Mouse (Mus musculus) embryonic facial prominence, embryonic 10.5 days (tissue): ENCODE measurements around the gene Mfsd6l. TPM values are rescaled to one million over a fixed set of nuclear protein-coding genes. Genes with fewer than 3 reads are reported as not detected.

Experiments used
- DNase-seq: peaks from one replicate; pipeline ENCODE4 v3.0.0-alpha.2; 2017; ENCODE audit warnings: low spot score
- H3K27ac ChIP-seq: fragments of 300-500 bp; sonication (generic); replicated peaks from 2 replicates; pipeline ENCODE4 v1.5.1; 2016; ENCODE audit warnings: mild to moderate bottlenecking
- H3K27me3 ChIP-seq: fragments of 300-500 bp; sonication (generic); replicated peaks from 2 replicates; pipeline ENCODE4 v1.6.1; 2016; ENCODE audit warnings: low read depth, mild to moderate bottlenecking; ENCODE audit not compliant: poor library complexity, severe bottlenecking
- H3K36me3 ChIP-seq: fragments of 300-500 bp; sonication (generic); replicated peaks from 2 replicates; pipeline ENCODE4 v1.6.1; 2016; ENCODE audit warnings: mild to moderate bottlenecking, moderate library complexity
- H3K4me1 ChIP-seq: fragments of 300-500 bp; sonication (generic); 2 replicates; pipeline ENCODE4 v1.6.1; 2016
- H3K4me3 ChIP-seq: fragments of 300-500 bp; sonication (generic); 2 replicates; pipeline ENCODE4 v1.5.1; 2016; ENCODE audit warnings: mild to moderate bottlenecking, moderate library complexity
- H3K9me3 ChIP-seq: fragments of 300-500 bp; sonication (generic); 2 replicates; pipeline ENCODE4 v1.6.1; 2016; ENCODE audit warnings: mild to moderate bottlenecking
- WGBS: fragments of 180-500 bp; shearing (Covaris S2); methylation state at CpG from one replicate; pipeline ENCODE4 v1.1.7; 2016; 5-methylcytosine and 5-hydroxymethylcytosine counted together
- polyA plus RNA-seq: library from polyadenylated mRNA; unstranded; fragments of >200 nt; fragmentation: Nextera tagmentation; extraction: Ambion mirVana; gene quantifications from 2 replicates; pipeline ENCODE4 v1.2.1, GENCODE M21; 2016

The Mfsd6l gene
- polyA plus RNA-seq: 0.39 and 0.50 TPM in 2 replicates

DNA sequence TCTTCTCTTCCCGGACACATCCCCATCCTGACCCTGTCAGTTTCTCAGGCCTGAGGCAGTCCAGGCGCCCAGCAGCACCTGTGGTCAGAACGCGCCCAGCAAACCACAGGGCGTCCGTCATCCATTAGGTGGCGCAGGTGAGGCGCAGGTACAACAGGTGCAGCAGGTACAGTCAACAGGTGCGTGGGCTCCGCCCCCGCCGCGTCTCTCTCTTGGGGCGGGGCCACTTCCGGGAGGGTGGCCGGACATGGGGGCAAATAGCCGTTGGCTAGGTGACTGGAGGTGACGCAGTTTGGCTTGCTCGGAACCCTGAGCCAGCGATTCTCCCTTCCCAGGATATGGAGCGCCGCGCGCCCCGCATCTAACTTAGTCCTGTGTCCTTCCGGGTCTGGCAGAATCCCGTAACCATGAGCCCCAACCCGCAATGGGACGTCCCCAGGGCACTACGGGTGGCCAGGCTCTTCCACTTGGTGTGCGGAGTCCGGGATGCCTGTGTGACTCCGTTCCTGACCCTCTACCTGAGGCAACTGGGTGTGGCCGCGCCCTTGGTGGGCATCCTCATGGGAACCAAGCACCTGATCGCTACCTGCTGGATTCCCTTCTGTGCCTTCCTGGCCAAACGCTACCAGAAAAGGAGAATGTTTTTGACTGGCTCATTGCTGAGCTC, at the start of gene Mfsd6l:
Mfsd6l (plus strand) TSS at position 269 of the 667 bp plus-strand sequence.
- DNase-seq: peak; percentile 55
- WGBS: 7% methylated on average over 37 of the region's 37 CpGs
- Histone ChIP-seq H3K27me3 (peaks cover 27% of the 10 kb centered on the region), H3K27ac (no peak within 1 kb of the TSS), H3K4me1 (peaks cover 7% of the 10 kb centered on the region), H3K9me3 (no peaks in the 10 kb centered on the region), H3K4me3 (peak within 1 kb of the TSS; percentile 46), H3K36me3 (no peaks in the 10 kb centered on the region)

DNA sequence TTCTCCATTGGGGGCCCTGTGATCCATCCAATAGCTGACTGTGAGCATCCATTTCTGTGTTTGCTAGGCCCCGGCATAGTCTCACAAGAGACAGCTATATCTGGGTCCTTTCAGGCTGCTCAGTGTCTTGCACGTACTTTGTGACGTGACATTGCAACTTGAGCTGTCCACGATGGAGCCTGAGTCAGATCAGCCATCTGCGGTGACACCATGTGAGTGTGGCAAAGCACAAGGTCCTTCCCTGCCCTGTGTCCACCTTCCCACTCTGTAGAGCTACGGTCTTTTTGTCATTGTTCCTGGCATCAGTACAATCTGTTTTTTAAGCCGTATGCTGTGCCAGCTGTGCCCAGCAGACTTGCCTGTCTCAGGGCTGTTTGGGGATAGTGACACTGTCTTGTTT, 48.7 kb upstream of the Mfsd6l start:
- Histone ChIP-seq H3K4me3 (no peak overlapping the region), H3K9me3 (no peaks in the 10 kb centered on the region), H3K4me1 (no peaks in the 10 kb centered on the region), H3K27ac (no peak overlapping the region), H3K36me3 (no peaks in the 10 kb centered on the region), H3K27me3 (no peaks in the 10 kb centered on the region)
- DNase-seq: no peak
- 89% methylated on average over 7 of the region's 7 CpGs for WGBS

DNA sequence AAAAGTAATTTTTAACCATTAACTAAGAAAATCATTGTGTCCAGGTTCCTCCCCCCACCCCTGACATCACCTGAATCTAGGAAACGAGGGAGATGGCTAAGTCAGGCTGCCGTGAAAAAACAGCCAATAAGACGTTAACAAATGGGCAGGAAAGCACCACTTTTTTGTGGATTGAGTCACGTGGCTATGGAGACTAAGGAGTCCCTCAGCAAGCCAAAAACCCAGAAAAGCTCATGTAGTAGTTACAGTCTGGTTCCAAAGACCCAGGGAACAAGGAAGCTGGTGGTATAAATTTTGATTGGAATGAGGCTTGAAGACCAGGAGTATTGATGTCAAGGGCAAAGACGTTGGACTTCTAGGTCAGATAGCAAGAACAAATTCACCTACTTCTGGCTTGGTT, 47.4 kb upstream of the Mfsd6l start:
- no peaks in the 10 kb centered on the region for H3K27me3 ChIP-seq
- no peak for DNase-seq
- WGBS: 76% methylated on average over 5 of the region's 5 CpGs

DNA sequence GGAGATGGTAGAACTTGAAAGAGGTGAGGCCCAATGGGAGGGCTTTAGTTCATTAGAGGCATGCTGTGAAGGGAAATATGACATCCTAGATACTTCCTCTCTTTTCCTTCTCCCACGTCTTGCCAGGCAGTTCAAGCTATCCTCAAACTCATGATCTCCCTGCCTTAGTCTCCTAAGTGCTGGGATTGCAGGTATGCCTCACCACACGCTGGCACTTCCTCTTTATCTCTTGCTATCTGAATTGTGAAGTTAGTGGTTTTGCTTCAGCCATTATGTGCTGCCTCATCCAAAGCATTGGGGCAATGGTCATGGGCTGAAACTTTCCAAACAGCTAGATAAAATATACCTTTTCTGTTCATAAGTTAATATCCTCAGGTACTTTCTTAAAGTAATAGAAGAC, 46.8 kb upstream of the Mfsd6l start:
- Histone ChIP-seq H3K4me1 (peaks cover 4% of the 10 kb centered on the region; the same call in 1 of the 2 replicates), H3K9me3 (no peaks in the 10 kb centered on the region), H3K27me3 (no peaks in the 10 kb centered on the region), H3K27ac (no peak overlapping the region), H3K4me3 (no peak overlapping the region), H3K36me3 (no peaks in the 10 kb centered on the region)
- WGBS: 74% methylated on average over 2 of the region's 2 CpGs
- no peak for DNase-seq

More for the DNA sequence above, 47.4 kb upstream of the Mfsd6l start:
- Histone ChIP-seq H3K9me3 (no peaks in the 10 kb centered on the region), H3K4me1 (no peaks in the 10 kb centered on the region), H3K36me3 (no peaks in the 10 kb centered on the region), H3K27ac (no peak overlapping the region), H3K4me3 (no peak overlapping the region)

DNA sequence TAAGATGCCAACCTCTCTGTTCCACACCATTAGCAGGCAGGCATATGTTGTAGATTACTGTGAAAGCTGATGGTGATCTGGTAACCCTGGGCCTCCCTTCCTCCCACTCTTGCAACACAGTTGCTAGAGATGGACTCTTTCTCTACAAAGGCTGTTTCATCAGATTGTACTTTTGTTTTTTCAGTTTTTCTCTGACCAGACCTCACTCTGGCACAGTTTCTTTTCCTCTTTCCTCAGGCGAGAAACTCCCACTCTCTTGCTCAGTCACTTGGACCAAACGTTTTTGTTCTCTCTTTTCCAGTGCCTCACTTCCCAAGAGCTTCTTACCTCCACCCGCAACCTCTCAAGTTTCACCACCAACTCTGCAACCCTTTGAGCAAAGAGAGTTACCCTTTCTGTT, 42.0 kb upstream of the Mfsd6l start:
- 46% methylated on average over 3 of the region's 3 CpGs for WGBS
- DNase-seq: no peak
- no peaks in the 10 kb centered on the region for H3K36me3 ChIP-seq

DNA sequence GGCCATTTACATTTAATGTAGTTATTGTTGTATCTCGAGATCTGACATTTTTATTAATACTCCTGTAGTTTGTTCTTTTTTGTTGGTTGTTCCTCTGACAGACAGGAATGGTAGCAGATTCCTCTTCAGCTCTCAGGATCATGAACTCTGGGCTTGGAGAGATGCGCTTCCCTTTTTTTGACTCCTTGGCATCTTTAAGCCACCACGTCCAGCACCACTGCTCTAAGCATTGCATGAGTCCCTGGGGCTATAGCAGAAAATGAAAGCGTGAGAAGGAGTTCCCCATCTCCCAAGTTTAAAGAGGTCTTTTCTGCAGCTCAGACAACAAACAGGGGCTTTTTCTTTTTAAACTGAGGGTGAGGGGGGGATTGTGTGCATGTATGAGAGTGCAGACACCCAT, 36.6 kb upstream of the Mfsd6l start:
- H3K4me1 ChIP-seq: peaks cover 4% of the 10 kb centered on the region; the same call in 1 of the 2 replicates
- H3K27me3 ChIP-seq: no peaks in the 10 kb centered on the region
- WGBS: 89% methylated on average over 4 of the region's 4 CpGs
- H3K27ac ChIP-seq: no peak overlapping the region
- DNase-seq: no peak
- H3K9me3 ChIP-seq: peaks cover 7% of the 10 kb centered on the region; the same call in 1 of the 2 replicates
- no peak overlapping the region for H3K4me3 ChIP-seq
- no peaks in the 10 kb centered on the region for H3K36me3 ChIP-seq

More for the DNA sequence above, 42.0 kb upstream of the Mfsd6l start:
- Histone ChIP-seq H3K4me1 (peaks cover 5% of the 10 kb centered on the region; the same call in 1 of the 2 replicates), H3K27me3 (no peaks in the 10 kb centered on the region), H3K9me3 (peaks cover under 1% of the 10 kb centered on the region; the same call in 1 of the 2 replicates), H3K27ac (no peak overlapping the region), H3K4me3 (no peak overlapping the region)

DNA sequence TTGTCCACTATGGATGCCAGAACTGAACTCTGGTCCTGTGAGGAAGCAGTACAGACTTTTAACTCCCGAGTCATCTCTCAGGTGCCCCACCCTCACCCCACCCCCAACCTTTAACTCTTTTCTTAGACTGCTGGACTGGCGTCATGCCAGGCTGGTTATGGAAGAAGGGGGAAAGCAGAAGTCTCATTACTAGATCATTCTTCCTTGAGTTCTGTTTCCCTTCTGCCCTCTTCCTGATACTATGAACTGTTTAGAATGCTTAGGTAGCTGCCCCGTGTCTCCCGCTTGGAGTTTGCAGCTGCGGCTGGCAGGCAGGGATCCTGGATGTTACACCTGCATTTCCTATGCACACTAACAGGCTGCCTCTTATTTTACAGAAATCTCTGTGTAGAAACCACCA, 36.2 kb upstream of the Mfsd6l start:
- Histone ChIP-seq H3K36me3 (no peaks in the 10 kb centered on the region), H3K4me1 (peaks cover 4% of the 10 kb centered on the region; the same call in 1 of the 2 replicates), H3K4me3 (no peak overlapping the region), H3K9me3 (peaks cover 7% of the 10 kb centered on the region; the same call in 1 of the 2 replicates), H3K27ac (no peak overlapping the region), H3K27me3 (no peaks in the 10 kb centered on the region)
- 91% methylated on average over 5 of the region's 5 CpGs for WGBS
- no peak for DNase-seq

DNA sequence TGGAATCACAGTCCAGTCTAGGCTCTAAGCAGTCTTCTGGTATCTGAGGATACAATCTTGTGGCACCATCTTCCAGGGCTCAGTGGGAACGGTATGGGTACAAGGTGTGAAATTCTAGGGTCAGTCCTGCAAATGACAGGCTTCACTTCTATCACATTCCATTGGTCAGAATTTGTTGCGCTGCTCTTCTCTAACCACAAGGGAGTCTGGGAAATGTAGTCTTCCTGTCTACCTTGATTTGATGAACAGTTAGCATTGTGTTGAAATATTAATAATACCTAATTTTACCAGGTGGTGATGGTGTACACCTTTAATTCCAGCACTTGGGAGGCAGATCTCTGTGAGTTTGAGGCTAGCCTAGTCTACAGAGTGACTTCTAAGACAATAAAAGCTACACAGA, 35.5 kb upstream of the Mfsd6l start:
- Histone ChIP-seq H3K36me3 (no peaks in the 10 kb centered on the region), H3K27ac (no peak overlapping the region), H3K4me3 (no peak overlapping the region), H3K4me1 (peaks cover 4% of the 10 kb centered on the region; the same call in 1 of the 2 replicates), H3K9me3 (peaks cover 7% of the 10 kb centered on the region; the same call in 1 of the 2 replicates), H3K27me3 (no peaks in the 10 kb centered on the region)
- no peak for DNase-seq
- 84% methylated on average over 2 of the region's 2 CpGs for WGBS

DNA sequence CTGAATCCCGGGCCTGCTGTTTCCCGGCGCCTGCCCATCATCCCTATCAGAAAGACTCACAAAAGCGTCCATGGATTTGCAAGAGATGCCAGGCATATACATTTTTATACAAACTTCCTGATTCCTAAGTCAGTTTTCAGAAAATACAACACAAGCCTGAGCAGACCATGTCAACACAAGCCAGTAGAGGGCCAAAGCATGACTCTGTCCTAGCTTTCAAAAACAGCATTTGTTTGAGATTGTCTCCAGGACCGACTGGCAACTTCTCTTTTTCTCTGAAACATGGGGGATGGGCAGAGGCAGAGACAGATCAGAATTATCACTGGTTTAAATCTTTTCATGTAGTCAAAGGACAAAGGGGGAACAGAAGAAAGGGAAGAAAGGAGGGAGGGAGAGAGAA, 34.6 kb upstream of the Mfsd6l start:
- no peaks in the 10 kb centered on the region for H3K27me3 ChIP-seq
- H3K9me3 ChIP-seq: peaks cover 7% of the 10 kb centered on the region; the same call in 1 of the 2 replicates
- H3K36me3 ChIP-seq: no peaks in the 10 kb centered on the region
- no peak overlapping the region for H3K27ac ChIP-seq
- no peak overlapping the region for H3K4me3 ChIP-seq
- 85% methylated on average over 5 of the region's 5 CpGs for WGBS
- H3K4me1 ChIP-seq: peaks cover 4% of the 10 kb centered on the region; the same call in 1 of the 2 replicates
- DNase-seq: no peak

DNA sequence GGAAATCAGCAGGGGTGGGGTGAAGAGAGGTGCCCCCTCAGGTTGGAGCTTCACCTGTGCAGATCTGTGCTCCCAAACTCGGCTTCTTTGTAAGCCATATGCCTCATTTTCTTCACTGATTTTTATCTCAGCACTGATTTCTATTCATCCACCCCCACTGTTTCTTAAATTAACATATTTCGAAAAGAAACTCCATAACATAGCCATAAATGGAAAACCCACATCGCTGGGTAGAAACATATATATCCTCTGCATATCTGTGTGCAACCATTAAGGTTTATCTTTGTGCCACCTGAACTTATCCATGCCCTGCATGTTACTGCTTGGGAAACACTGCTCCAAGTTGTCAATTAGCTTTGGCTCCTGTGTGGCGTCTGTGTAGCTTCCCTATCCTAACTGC, 29.5 kb upstream of the Mfsd6l start:
- Histone ChIP-seq H3K27ac (no peak overlapping the region), H3K36me3 (no peaks in the 10 kb centered on the region), H3K9me3 (no peaks in the 10 kb centered on the region), H3K27me3 (peaks cover 13% of the 10 kb centered on the region; the same call in 1 of the 2 replicates), H3K4me3 (no peak overlapping the region), H3K4me1 (peaks cover 1% of the 10 kb centered on the region; the same call in 1 of the 2 replicates)
- 77% methylated on average over 4 of the region's 4 CpGs for WGBS
- no peak for DNase-seq

DNA sequence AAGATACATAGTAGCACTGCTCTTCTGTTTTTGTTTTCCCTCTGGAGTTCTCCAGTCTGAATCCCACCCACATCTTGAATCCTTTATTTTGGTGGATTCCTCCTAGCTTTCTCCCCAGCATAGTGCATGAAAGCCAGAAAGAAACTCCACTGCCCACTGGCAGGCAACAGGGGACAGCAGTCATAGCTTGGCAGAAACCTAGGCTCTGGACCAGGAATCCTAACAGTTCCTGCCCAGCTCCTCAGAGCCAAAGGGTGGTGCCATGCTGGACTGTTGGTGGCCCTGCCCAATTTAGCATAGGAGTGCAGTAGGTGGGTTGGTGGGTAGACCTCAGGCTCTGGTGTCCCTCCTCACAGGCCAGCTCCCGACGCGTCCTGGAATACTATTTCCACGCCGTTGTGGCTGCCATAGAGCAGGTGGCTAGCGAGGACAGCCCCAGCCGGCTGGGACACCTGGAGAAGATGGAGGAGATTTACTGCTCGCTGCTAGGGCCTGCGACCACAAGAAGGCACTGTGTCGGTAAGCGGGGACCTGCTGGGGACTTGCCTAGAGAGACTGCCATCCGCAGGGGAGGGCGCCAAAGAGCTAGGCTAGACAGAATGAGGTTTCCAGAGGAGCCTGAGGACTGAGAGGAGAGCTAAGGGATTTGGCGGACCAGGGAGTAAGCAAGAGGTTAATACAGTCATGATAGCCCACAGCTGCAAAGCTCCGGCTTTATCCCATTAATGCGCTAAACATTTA, 24.8 kb upstream of the Mfsd6l start:
- Histone ChIP-seq H3K36me3 (no peaks in the 10 kb centered on the region), H3K27ac (no peak overlapping the region), H3K4me3 (no peak overlapping the region), H3K4me1 (no peaks in the 10 kb centered on the region), H3K9me3 (no peaks in the 10 kb centered on the region), H3K27me3 (peaks cover 15% of the 10 kb centered on the region; the same call in 1 of the 2 replicates)
- DNase-seq: peak; percentile 53
- 24% methylated on average over 16 of the region's 16 CpGs for WGBS

DNA sequence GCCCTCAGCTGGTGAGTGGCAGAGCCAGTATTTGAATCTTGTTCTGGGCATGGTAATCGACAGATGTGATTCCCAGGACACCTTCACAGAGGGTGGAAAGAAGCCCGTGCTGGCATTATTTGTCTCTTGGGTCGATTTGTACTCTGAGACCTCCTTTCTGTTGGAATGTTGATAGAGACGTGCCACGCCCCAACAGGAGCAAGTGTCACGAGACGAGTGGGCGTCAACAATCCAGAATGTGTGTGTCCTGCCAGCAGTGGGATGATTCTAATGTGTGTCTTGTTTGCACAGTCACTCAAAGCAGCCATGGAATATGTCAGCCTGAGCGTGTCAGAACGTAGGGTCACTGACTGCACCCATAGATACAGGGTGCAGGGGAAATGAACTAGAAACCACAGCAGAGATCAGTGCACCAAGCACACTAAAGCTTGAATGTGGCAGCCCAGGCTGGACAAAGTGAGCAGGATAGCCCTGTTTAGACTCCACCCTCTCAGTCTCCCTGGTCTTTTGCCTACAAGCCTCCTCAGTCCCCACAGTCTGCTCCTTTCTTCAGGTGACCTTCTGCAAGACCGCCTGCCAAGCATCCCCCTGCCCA, 23.9 kb upstream of the Mfsd6l start:
- Histone ChIP-seq H3K9me3 (no peaks in the 10 kb centered on the region), H3K27ac (no peak overlapping the region), H3K27me3 (peaks cover 15% of the 10 kb centered on the region; the same call in 1 of the 2 replicates), H3K4me3 (no peak overlapping the region), H3K36me3 (no peaks in the 10 kb centered on the region), H3K4me1 (0 out of 2 replicates have a peak, but pooled peaks cover 3% of the 10 kb centered on the region)
- 84% methylated on average over 11 of the region's 11 CpGs for WGBS
- no peak for DNase-seq
